Mouse (Mus musculus) C2C12 (cell line): Measurements from ENCODE around the gene Bmp15.

Source experiments
- CTCF ChIP-seq: IDR thresholded peaks from one replicate; pipeline ENCODE4 v1.5.1; 2011; ENCODE audit not compliant: control insufficient read depth, insufficient read depth, insufficient read length
- FOSL1 ChIP-seq: IDR thresholded peaks from one replicate; pipeline ENCODE4 v1.8.0; 2011; ENCODE audit warnings: mild to moderate bottlenecking, low read length; ENCODE audit not compliant: poor library complexity, insufficient read depth, severe bottlenecking
- MYOD1 ChIP-seq: IDR thresholded peaks from one replicate; pipeline ENCODE4 v1.6.1; 2011; ENCODE audit warnings: low read depth; ENCODE audit not compliant: control insufficient read depth, insufficient read length

DNA sequence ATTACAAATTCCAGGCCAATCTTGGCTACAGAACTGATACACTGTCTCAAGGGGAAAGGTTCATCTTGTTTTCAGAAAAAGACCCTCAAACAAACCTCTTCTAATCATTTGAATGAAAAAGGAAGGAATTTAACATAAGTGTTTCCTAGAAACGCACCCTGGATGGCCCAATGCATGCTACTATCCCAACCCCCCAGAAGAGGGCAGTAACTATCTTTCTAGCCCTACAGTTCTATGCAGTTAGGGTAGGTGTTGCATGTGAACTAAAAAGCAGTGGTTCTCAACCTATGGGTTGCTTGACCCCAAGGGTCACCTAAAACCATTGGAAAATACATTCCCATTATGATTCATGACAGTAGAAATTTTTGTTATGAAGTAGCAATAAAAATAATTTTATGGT is 3.5 kb upstream of the Bmp15 start:
- TF ChIP-seq CTCF (no peak), FOSL1 (no peak), MYOD1 (no peak)
